In genomic region chr1:144379991-144380594, GRCm38 (mm10) we compare ENCODE assay signal across 10 mouse cellular contexts.
DNase-seq lines count a peak whose midpoint lies in the region; ATAC-seq and TF ChIP-seq lines count a peak whose summit lies in the region.
"Had no signal": no experiment of that assay in that cellular context is flagged by ENCODE, and none has a peak within 500 bp of the region (broad histone marks: within the 10 kb centered on the region; RNA-seq: fewer than 3 reads in every experiment).

No protein-coding gene starts in this region.

- ATAC-seq in midbrain, embryonic 15.5 days (replicated peaks): peak; percentile 39; the same call in 1 of the 2 replicates

- no peak for TF ChIP-seq EP300 in MEL (IDR thresholded peaks at IDR 0.05; ENCODE audit: low read depth in 1 of 2, low read length in 2 of 2)

- TF ChIP-seq RAD21 in MEL (IDR thresholded peaks at IDR 0.05; ENCODE audit: low read depth, low read length): no peak; the same call in none of the 2 replicates

- H3K27ac ChIP-seq in liver, adult 2 months (replicated peaks; ENCODE audit: insufficient read depth, low read depth, low read length): no peak overlapping the region
- no peak overlapping the region for H3K27ac ChIP-seq in MEL (ENCODE audit: control insufficient read depth, low read depth, low read length)
- H3K27ac ChIP-seq in cortical plate, adult 2 months (ENCODE audit: insufficient read depth, low read length): no peak overlapping the region
- no peak overlapping the region for H3K27ac ChIP-seq in midbrain, embryonic 15.5 days
- H3K27ac ChIP-seq: embryonic facial prominence, embryonic 12.5 days had no signal

- no peaks in the 10 kb centered on the region for H3K79me2 ChIP-seq in liver, adult 2 months (ENCODE audit: control insufficient read depth, insufficient read depth, low read length)
- no peaks in the 10 kb centered on the region for H3K79me2 ChIP-seq in MEL (ENCODE audit: control insufficient read depth, insufficient read depth, low read length, poor library complexity)

- no peak overlapping the region for H3K4me3 ChIP-seq in liver, adult 2 months (ENCODE audit: insufficient read depth, low read depth, low read length)
- no peak overlapping the region for H3K4me3 ChIP-seq in MEL (ENCODE audit: control insufficient read depth in 1 of 2, insufficient read depth in 1 of 2, low read depth in 2 of 2, low read length in 2 of 2)
- H3K4me3 ChIP-seq in cortical plate, adult 2 months (ENCODE audit: insufficient read depth, low read length): no peak overlapping the region
- no peak overlapping the region for H3K4me3 ChIP-seq in midbrain, embryonic 15.5 days
- H3K4me3 ChIP-seq: embryonic facial prominence, embryonic 12.5 days had no signal

- H3K9ac ChIP-seq in liver, adult 2 months (ENCODE audit: low read depth, low read length): no peak overlapping the region
- H3K9ac ChIP-seq in MEL (ENCODE audit: control insufficient read depth, low read depth, low read length, poor library complexity, severe bottlenecking): no peak overlapping the region
- H3K9ac ChIP-seq in midbrain, embryonic 15.5 days: no peak overlapping the region
- H3K9ac ChIP-seq: embryonic facial prominence, embryonic 12.5 days had no signal

- H3K27me3 ChIP-seq in liver, adult 2 months (ENCODE audit: control insufficient read depth, insufficient read depth, low read length): no peaks in the 10 kb centered on the region
- H3K27me3 ChIP-seq in MEL (ENCODE audit: control insufficient read depth in 1 of 2, insufficient read depth in 2 of 2, low read length in 2 of 2): no peaks in the 10 kb centered on the region
- no peaks in the 10 kb centered on the region for H3K27me3 ChIP-seq in midbrain, embryonic 15.5 days (replicated peaks)
- H3K27me3 ChIP-seq: embryonic facial prominence, embryonic 12.5 days had no signal

- 42% methylated on average over 3 of the region's 3 CpGs for WGBS in liver, adult 2 months
- WGBS in midbrain, embryonic 15.5 days: 39% methylated on average over 3 of the region's 3 CpGs

- peak; percentile 24 for DNase-seq in liver, adult 2 months (ENCODE audit: extremely low read depth, low read depth, low spot score)
- DNase-seq in liver (no peak), MEL (ENCODE audit: low read depth, low spot score) (peak; percentile 59)
- no peak for DNase-seq in thymus, postnatal 14 days
- no peak for DNase-seq in left cerebral cortex, adult 18-20 months (ENCODE audit: low spot score in 2 of 2)
- no peak for DNase-seq in cerebellum, adult 9-11 months
- DNase-seq: thymus, postnatal 25 days had no signal

- no peaks in the 10 kb centered on the region for H3K36me3 ChIP-seq in liver, adult 2 months (ENCODE audit: control insufficient read depth, insufficient read depth, low read length)
- H3K36me3 ChIP-seq in MEL (ENCODE audit: control insufficient read depth in 1 of 2, insufficient read depth in 2 of 2, low read length in 2 of 2): no peaks in the 10 kb centered on the region
- H3K36me3 ChIP-seq in midbrain, embryonic 15.5 days (replicated peaks): no peaks in the 10 kb centered on the region
- H3K36me3 ChIP-seq: embryonic facial prominence, embryonic 12.5 days had no signal

- TF ChIP-seq POLR2A in liver, adult 2 months (IDR thresholded peaks at IDR 0.05; ENCODE audit: extremely low read depth, insufficient read depth, low read length): no peak
- TF ChIP-seq POLR2A in MEL (IDR thresholded peaks at IDR 0.05; ENCODE audit: control insufficient read depth in 1 of 2, insufficient read depth in 1 of 2, low read depth in 1 of 2, low read length in 2 of 2, poor library complexity in 1 of 2): no peak
- TF ChIP-seq POLR2A in cortical plate, adult 2 months (IDR thresholded peaks at IDR 0.05; ENCODE audit: extremely low read depth, insufficient read depth, low read length): no peak

- no peaks in the 10 kb centered on the region for H3K4me1 ChIP-seq in liver, adult 2 months (ENCODE audit: control insufficient read depth, insufficient read depth, low read length)
- no peaks in the 10 kb centered on the region for H3K4me1 ChIP-seq in MEL (ENCODE audit: control insufficient read depth in 1 of 2, insufficient read depth in 2 of 2, low read length in 2 of 2)
- no peaks in the 10 kb centered on the region for H3K4me1 ChIP-seq in cortical plate, adult 2 months (ENCODE audit: control insufficient read depth, insufficient read depth, low read length)
- H3K4me1 ChIP-seq in midbrain, embryonic 15.5 days: no peaks in the 10 kb centered on the region
- H3K4me1 ChIP-seq: embryonic facial prominence, embryonic 12.5 days had no signal

- TF ChIP-seq CTCF in liver, adult 2 months (IDR thresholded peaks at IDR 0.05; ENCODE audit: low read depth, low read length): peak; percentile 63
- TF ChIP-seq CTCF in MEL (IDR thresholded peaks at IDR 0.05 in 2 of 3, conservative IDR thresholded peaks at IDR 0.05 in 1 of 3; ENCODE audit: control insufficient read depth in 1 of 3, insufficient read depth in 1 of 3, low read depth in 2 of 3, low read length in 3 of 3, poor library complexity in 1 of 3, severe bottlenecking in 1 of 3): peak; percentile 33 to 89 (median 34); a peak in 5 of 6 replicates
- peak; percentile 11; the same call in 1 of the 2 replicates for TF ChIP-seq CTCF in cortical plate, adult 2 months (IDR thresholded peaks at IDR 0.05; ENCODE audit: extremely low read depth, insufficient read depth, low read length)

- no peak overlapping the region for H3K4me2 ChIP-seq in midbrain, embryonic 15.5 days
- H3K4me2 ChIP-seq: embryonic facial prominence, embryonic 12.5 days had no signal

- no peaks in the 10 kb centered on the region for H3K9me3 ChIP-seq in MEL (replicated peaks; ENCODE audit: insufficient read depth, low read length)
- H3K9me3 ChIP-seq in midbrain, embryonic 15.5 days: no peaks in the 10 kb centered on the region
- H3K9me3 ChIP-seq: embryonic facial prominence, embryonic 12.5 days had no signal

TF ChIP-seq in MEL, 35 proteins besides CTCF, POLR2A, EP300 and RAD21:
- TF ChIP-seq USF2 (IDR thresholded peaks at IDR 0.05; ENCODE audit: borderline replicate concordance in 1 of 2, insufficient read depth in 1 of 2, low read depth in 1 of 2, low read length in 2 of 2) (no peak), ZKSCAN1 (IDR thresholded peaks at IDR 0.05; ENCODE audit: low read depth, low read length) (no peak), USF1 (IDR thresholded peaks at IDR 0.05; ENCODE audit: low read depth, low read length) (no peak), MAZ (IDR thresholded peaks at IDR 0.05; ENCODE audit: low read depth, low read length) (no peak), MEF2A (IDR thresholded peaks at IDR 0.05; ENCODE audit: extremely low read depth, insufficient replicate concordance, low read depth, low read length, poor library complexity, severe bottlenecking) (no peak), MYC (IDR thresholded peaks at IDR 0.05; ENCODE audit: low read depth, low read length) (peak; percentile 42; the same call in 1 of the 2 replicates), ZNF384 (IDR thresholded peaks at IDR 0.05; ENCODE audit: low read depth, low read length) (no peak), CHD2 (IDR thresholded peaks at IDR 0.05; ENCODE audit: low read length) (no peak), ZMIZ1 (IDR thresholded peaks at IDR 0.05; ENCODE audit: low read depth, low read length) (no peak), NRF1 (IDR thresholded peaks at IDR 0.05; ENCODE audit: insufficient read depth, low read depth, low read length, poor library complexity, severe bottlenecking) (no peak), ZC3H11A (IDR thresholded peaks at IDR 0.05; ENCODE audit: low read depth, low read length) (peak; percentile 98), ETS1 (IDR thresholded peaks at IDR 0.05; ENCODE audit: low read depth, low read length) (no peak), POLR2AphosphoS2 (IDR thresholded peaks at IDR 0.05; ENCODE audit: low read length) (no peak), GATA1 (IDR thresholded peaks at IDR 0.05; ENCODE audit: low read depth, low read length) (no peak), MAFK (IDR thresholded peaks at IDR 0.05; ENCODE audit: borderline replicate concordance, low read depth, low read length) (no peak), HCFC1 (IDR thresholded peaks at IDR 0.05; ENCODE audit: low read depth, low read length) (no peak), ELF1 (IDR thresholded peaks at IDR 0.05; ENCODE audit: low read depth, low read length) (no peak), TAL1 (IDR thresholded peaks at IDR 0.05; ENCODE audit: low read length) (no peak), POLR2AphosphoS5 (IDR thresholded peaks at IDR 0.05; ENCODE audit: borderline replicate concordance, low read depth, low read length) (no peak), NELFE (IDR thresholded peaks at IDR 0.05; ENCODE audit: low read depth, low read length) (no peak), GABPA (IDR thresholded peaks at IDR 0.05; ENCODE audit: low read depth, low read length) (no peak), CHD1 (IDR thresholded peaks at IDR 0.05; ENCODE audit: low read depth, low read length) (no peak), MYB (IDR thresholded peaks at IDR 0.05; ENCODE audit: low read depth, low read length) (no peak), SIN3A (IDR thresholded peaks at IDR 0.05; ENCODE audit: low read length) (no peak), SMC3 (IDR thresholded peaks at IDR 0.05; ENCODE audit: low read depth, low read length) (peak; percentile 97)

Comparison
In these comparisons a context has a peak if more than half of its experiments do, and no peak if none do; other contexts are left out.
1. DNase-seq: peak in liver, adult 2 months (single experiment) and MEL (single experiment); none in liver (single experiment), thymus, postnatal 14 days (single experiment), left cerebral cortex, adult 18-20 months (0 of 2) and cerebellum, adult 9-11 months (single experiment).
2. CTCF ChIP-seq: peak in every context shown above with its lines; median percentile 63 in liver, adult 2 months; 34 in MEL; 11 in cortical plate, adult 2 months.